In the genomic region with DNA sequence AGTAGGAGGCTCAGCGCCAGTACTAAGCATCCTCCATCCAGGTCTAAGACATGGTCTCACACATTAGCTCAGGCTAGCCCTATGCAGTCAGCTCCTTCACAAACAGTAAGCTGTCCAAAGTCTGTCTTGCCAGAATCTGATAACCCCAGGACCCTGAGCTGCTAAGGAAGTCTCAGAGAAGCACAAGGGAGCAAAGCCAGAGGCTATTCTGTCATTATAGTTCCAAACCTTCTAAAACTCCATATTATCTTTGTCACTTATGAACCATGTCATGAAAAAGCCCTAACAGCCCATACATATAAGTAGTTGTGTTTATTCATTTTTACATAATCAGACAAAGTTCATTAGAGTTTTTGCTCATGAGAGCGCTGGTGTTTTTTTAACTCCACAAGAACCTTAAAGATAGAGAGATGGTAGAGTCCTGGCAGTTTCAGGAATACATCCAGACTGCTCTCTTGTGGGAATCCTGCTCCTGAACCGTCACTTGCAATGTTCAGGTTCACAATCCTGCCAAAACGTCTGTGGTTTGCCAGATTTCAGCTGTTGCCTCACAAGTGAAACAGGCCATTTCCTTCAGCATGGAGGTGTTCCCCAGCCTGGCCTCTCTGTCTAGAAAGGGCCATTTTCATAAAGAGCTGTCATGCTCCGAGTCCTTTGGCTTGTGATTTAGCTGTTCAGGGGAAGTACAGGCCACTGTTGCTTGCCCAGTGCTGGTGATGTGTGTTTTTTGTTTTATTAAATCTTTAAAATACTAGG, we compare ENCODE assay signal across 13 mouse cellular contexts.
DNase-seq lines count a peak whose midpoint lies in the region; ATAC-seq lines count a peak whose summit lies in the region.
"Had no signal": no experiment of that assay in that cellular context is flagged by ENCODE, and none has a peak within 500 bp of the region (broad histone marks: within the 10 kb centered on the region; RNA-seq: fewer than 3 reads in every experiment).

No protein-coding gene starts in this region.

- peak overlapping the region; percentile 92 for H3K27ac ChIP-seq in kidney, embryonic 14.5 days (ENCODE audit: low read depth, low read length)
- H3K27ac ChIP-seq: liver, embryonic 13.5 days had no signal

- no peaks in the 10 kb centered on the region for H3K36me3 ChIP-seq in kidney, embryonic 14.5 days (ENCODE audit: control insufficient read depth, insufficient read depth, low read length)
- H3K36me3 ChIP-seq: liver, embryonic 13.5 days had no signal

- H3K27me3 ChIP-seq in kidney, embryonic 14.5 days (ENCODE audit: control insufficient read depth, insufficient read depth, low read length): no peaks in the 10 kb centered on the region
- H3K27me3 ChIP-seq: liver, embryonic 13.5 days had no signal

- DNase-seq in kidney, postnatal 14 days: no peak
- peak; percentile 78 for DNase-seq in 3T3-L1 (ENCODE audit: low read depth, low spot score)
- DNase-seq in NIH3T3 (ENCODE audit: low read depth): peak; percentile 23
- DNase-seq in cerebellum, adult 18-20 months: no peak
- DNase-seq in urinary bladder, adult 2 months (ENCODE audit: low spot score): no peak
- DNase-seq: cerebellum, adult 11 months; forebrain, postnatal 0 days; gastrocnemius, postnatal 10 days; liver, embryonic 13.5 days; right cerebral cortex, postnatal 4 days; thymus, postnatal 4 days had no signal

- no peak overlapping the region for H3K4me2 ChIP-seq in kidney, embryonic 14.5 days (replicated peaks; ENCODE audit: low read depth, low read length)
- H3K4me2 ChIP-seq: liver, embryonic 13.5 days had no signal

- H3K9ac ChIP-seq in kidney, embryonic 14.5 days (ENCODE audit: low read depth, low read length): no peak overlapping the region
- H3K9ac ChIP-seq: forebrain, postnatal 0 days; liver, embryonic 13.5 days had no signal

- H3K9me3 ChIP-seq in kidney, embryonic 14.5 days (ENCODE audit: control insufficient read depth, low read length): no peaks in the 10 kb centered on the region
- H3K9me3 ChIP-seq: liver, embryonic 13.5 days had no signal

- WGBS in kidney, embryonic 14.5 days: 51% methylated on average over 5 of the region's 5 CpGs

- no peak for ATAC-seq in kidney, embryonic 14.5 days (ENCODE audit: low FRiP score, low TSS enrichment)
- peak; percentile 44 for ATAC-seq in megakaryocyte, adult 5-6 weeks (ENCODE audit: poor library complexity, severe bottlenecking)
- ATAC-seq: forebrain, postnatal 0 days had no signal

- H3K4me1 ChIP-seq in kidney, embryonic 14.5 days (ENCODE audit: control insufficient read depth, insufficient read depth, low read length): peaks cover 19% of the 10 kb centered on the region
- H3K4me1 ChIP-seq: liver, embryonic 13.5 days had no signal

- H3K4me3 ChIP-seq in kidney, embryonic 14.5 days (ENCODE audit: low read length): no peak overlapping the region
- H3K4me3 ChIP-seq: liver, embryonic 13.5 days had no signal

Comparison
In these comparisons a context has a peak if more than half of its experiments do, and no peak if none do; other contexts are left out.
1. DNase-seq: peak in 3T3-L1 (single experiment) and NIH3T3 (single experiment); none in kidney, postnatal 14 days (single experiment), cerebellum, adult 18-20 months (0 of 2) and urinary bladder, adult 2 months (single experiment).